Mouse (Mus musculus) G1E (cell line): ENCODE data around the gene Fggy.

ENCODE experiments used
- CTCF ChIP-seq: IDR thresholded peaks from 2 replicates; pipeline ENCODE4 v1.5.1; 2012; ENCODE audit warnings: low read depth, low read length, inconsistent platforms, mixed read lengths
- POLR2AphosphoS5 ChIP-seq: IDR thresholded peaks from 2 replicates; pipeline ENCODE4 v1.6.1; 2012; ENCODE audit warnings: low read depth, low read length, inconsistent platforms; ENCODE audit not compliant: insufficient replicate concordance
- TAL1 ChIP-seq: conservative IDR thresholded peaks from 2 replicates; pipeline ENCODE4 v1.6.1; 2012; ENCODE audit warnings: low read depth, low read length, inconsistent platforms, mixed read lengths

GRCm38 (mm10) chr4:95742986-95743385 lies 185.7 kb downstream of the Fggy start:
- no peak for TF ChIP-seq TAL1
- TF ChIP-seq CTCF: no peak
- TF ChIP-seq POLR2AphosphoS5: no peak
